Mouse (Mus musculus) adrenal gland, adult 2 months (tissue): ENCODE data around the gene Aoah. TPM values are rescaled to one million over a fixed set of nuclear protein-coding genes. Genes with fewer than 3 reads are reported as not detected.

Experiments used
- DNase-seq: peaks from one replicate; pipeline ENCODE4 v3.0.0; 2021
- long read RNA-seq: library from polyadenylated mRNA; stranded (forward); transcript quantifications from one replicate; pipeline ENCODE4 v2.0.0, GENCODE M21; 2021
- polyA plus RNA-seq: library from polyadenylated mRNA; depleted of rRNA; stranded (reverse); fragments of >200 nt; gene quantifications from 2 replicates; pipeline ENCODE4 v1.2.3, GENCODE M21; 2012; rRNA removed
- total RNA-seq, 2 experiments: library from RNA; stranded (reverse); gene quantifications; 2 replicates each; pipeline ENCODE4 v1.2.3; 2021

Aoah gene
- total RNA-seq, result 1 to 10 TPM; 1.1 to 1.6 TPM
- polyA plus RNA-seq, result 0.22 and 0.34 TPM in 2 replicates
- long read RNA-seq, result 0 reads

DNA sequence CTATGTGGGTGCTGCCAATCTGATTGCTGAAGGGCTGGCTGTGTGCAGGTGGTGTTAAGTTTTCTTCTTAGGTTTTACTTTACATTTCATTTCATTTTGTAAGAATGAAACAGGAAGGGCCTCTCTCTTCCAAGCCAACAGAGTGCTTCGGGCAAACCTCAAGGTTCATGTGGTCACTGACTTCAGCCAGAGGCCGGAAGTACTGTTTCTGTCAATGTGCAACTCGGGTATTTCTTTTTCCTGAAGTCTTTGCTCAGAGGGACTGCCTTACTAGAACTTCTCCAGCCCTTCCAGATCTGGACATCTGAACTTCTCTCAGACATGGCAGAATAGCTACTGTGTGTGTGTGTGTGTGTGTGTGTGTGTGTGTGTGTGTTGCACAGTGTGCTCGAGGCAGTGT lies at the start of gene Aoah:
Gene Aoah (plus strand): TSS at position 213 of the 400 bp plus-strand sequence.
- DNase-seq, result no peak

DNA sequence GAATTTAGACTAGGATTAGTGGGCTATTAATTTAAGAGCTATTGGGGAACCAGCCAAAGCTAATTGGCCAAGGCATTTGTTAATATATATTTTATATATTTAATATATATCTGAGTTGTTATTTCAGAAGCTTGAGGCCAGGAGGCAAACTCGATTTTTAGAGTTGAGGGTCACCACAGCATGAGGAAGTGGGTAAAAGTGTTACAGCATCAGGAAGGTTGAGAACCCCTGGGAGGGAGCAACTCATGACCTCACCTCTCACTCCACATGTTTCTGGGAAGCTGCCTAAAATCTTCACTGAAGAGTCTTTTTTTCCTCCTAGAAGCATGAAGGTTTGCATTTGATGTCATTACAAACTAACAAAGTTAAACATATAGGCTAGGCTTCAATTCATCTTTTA lies 39.1 kb upstream of the Aoah start:
- no peak for DNase-seq

DNA sequence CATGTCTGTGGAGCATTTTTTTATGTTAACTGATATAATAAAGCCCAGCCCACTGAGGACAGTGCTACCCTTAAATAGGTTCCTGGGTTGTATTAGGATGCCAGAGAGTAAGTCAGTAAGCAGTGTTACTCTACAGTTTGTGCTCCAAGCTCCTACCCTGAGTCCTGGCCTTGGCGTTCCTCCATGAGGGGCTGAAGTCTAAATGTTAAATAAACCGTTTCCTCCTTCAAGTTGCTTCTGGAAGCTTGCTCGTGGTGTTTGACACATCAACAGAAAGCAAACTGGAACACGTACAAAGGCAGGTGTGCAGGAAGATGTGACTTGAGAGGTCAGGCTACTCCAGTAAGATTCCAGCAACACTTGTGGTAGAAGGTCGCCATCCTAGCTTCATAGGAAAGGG lies 10.3 kb upstream of the Aoah start:
- no peak for DNase-seq

DNA sequence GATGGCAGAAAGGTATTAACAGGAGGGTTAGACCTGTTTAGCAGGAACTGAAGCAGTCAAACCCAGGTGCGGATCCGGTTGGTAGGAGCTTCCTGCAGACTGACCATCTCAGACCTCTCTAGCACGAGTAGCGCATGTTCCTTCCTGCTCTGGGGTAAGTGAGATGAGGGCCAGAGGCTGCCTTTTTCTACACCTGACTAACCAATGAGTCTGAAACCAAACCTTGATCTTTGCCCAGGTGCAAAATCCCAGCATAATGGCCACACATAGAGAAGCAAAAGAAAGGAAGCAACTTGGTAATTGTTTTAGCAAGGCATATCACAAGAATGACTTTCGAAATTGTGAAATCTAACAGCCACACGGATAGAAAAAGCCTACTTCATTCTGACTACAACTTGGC lies 9.9 kb upstream of the Aoah start:
- no peak for DNase-seq

DNA sequence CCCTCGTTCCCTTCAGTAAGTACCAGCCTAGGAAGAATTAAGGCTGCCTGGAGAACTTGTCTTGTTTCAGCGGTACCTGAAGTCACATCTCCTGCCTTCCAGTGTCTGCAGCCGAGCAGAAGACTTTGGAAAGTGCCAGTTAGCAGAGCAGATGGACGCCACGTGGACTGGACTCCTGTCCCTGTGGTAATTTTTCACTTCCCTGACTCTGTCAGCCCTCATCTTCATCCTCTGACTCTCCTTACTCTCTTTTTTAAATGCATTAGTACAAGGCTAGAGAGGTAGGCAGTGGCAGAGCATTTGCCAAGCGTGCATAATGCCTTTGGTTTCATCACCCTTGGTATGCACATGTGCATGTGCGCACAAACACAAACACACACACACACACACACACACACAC lies 8.0 kb upstream of the Aoah start:
- DNase-seq, result no peak

DNA sequence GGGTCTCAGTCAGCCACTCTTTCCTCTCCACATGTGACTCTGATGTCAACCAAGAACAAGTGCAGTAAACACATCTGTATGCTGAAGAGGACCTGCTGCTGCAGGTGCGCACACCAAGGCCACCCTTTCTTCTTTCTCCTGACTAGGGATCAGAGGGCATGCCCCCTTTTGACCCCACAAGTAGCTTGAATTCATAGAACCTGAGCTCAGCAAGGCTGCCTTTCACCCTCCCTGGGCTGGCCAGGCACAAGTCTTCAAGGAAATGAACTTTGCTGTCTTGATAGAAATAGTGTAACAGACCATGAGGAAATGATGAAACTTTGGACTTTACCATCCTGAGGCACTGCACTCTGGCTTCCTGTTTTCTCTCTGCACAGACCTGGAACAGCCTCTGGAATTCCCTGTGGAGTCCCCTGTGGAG lies 7.1 kb upstream of the Aoah start:
- DNase-seq, result no peak

DNA sequence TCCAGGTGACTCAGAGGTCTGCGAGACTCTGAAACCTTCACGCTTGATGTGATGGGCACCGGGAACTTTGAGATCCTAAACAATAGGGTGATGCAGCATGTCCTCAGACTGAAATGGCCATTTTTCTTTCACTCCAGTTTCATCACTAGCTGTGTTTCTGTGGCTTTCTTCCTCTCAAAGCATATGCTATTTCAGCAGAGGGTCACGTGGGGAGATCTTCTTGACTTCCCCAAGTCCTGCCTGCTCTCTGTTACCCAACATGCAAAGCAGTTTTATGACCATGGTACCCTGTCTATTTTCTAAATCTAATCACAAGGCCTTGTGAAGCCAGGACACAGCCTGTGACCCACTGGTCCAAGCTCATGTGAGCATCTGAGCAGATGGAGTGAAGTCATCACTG lies 6.0 kb upstream of the Aoah start:
- DNase-seq, result no peak

DNA sequence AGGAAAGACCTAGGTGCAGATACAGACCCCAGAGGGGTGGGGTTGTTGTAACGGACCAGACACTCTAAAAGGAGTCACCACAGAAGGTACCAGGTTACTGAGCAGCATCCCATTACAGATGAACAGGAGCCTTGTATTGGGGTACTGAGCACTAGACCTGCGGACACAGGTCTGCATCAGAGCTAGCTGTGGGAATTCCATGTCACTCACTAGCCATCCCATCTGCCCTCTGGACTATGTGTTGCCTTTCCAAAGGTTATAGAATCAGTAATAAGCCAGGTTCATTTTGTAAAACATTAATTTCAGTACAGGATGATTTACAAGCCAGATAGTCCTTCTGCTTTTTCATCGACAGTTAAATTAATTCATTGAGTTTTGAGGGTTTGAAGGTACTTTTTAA lies 2.7 kb downstream of the Aoah start:
- no peak for DNase-seq

DNA sequence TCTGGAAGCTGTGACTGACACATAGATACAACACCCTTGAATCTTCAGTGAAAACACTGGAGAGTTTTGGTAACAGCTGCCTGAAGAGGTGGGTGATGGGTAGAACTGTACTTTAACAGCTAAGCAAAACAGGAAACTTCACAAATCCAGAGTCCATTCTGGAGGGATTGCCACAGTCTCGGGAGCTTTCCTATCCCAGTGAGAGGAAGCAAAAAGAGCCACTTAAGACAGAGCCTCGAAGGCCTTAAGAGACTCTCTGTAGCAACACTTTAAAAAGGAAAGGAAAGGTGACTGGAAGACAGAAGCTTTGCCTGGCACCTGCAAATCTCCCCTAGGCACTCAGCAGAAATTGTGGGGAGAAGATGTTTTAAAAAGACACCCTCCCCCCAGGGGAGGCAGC lies 4.6 kb downstream of the Aoah start:
- DNase-seq, result no peak

DNA sequence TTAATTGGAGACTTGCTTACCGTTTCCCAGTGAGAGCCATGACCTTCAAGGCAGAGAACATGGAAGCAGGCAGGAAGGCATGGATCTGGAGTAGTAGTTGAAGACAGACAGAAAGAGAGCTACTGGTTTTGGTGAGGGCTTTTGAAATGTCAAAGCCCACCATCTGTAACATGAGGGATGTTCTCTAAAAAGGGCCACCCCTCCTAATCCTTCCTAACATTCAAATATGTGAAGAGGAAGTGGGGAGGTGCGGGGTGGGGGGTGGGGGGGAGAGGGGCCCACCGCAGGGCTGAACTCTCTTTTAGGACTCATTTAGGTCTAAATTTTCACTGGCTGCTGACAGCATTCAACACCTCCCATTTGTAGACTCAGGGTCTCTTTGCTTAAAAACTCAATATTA lies 5.9 kb downstream of the Aoah start:
- DNase-seq, result no peak

DNA sequence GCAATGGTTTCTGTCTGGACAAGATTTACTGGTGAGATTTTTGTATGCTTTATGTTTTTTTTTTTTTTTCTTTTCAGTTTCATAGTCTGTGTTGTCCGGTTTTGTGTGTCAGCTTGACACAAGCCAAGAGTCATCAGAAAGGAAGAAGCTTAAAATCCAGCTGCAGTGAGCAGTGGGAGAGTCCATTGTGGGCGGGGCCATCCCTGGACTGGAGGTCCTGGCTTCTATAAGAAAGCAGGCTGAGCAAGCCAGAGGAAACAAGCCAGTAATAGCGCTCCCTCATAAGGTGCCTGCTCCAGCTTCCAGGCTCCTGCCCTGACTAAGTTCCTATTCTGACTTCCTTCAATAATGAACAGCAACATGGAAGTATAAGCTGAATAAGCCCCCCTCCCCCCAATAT lies 6.7 kb downstream of the Aoah start:
- no peak for DNase-seq

DNA sequence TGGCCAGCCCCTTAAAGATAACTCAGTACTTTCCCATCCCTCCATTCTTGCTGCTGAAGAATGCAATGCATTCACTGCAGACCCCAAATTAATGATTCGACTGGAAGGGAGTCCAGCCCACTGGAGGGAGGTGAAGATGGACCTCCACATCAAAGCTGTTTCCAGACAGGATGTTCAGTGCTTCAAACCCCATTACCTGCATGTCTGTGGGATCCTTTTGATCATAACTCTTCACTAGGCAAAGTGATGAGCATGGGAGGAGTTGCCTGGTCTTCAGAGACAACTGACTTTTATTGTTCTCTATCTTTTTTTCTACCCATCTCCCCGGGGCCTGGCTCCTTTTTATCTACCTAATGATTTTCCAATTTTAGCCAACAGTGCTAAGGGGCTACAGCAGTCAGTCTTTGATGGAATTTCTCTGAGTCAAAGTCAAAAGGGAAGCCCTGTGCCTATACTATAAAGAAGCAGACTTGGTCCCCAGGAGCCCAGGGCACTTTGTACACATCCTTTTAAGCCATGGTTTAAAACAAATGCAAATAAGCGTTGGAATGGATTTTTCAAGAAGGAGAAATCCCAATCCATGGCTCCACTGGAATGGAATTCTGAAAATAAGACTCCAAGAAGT lies 18.0 kb downstream of the Aoah start:
- no peak for DNase-seq

DNA sequence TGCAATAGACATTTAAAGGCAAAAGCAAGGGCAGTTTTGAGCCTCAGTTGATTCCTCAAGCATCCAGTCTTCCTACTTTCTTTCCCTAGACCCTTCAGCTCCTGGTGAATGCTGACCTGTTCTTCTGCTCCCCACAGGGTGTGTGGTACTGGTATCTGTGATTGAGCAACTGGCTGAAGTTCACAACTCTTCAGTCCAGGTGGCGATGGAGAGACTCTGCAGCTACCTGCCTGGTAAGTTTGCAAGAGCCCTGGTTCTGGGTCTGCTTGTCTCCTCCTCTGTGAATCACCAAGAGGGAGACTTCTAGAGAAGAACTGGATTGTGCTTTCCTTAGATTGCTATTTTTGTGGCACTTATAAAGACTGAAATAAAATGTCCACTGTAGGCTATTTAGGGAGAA lies 22.5 kb downstream of the Aoah start:
- DNase-seq, result no peak

DNA sequence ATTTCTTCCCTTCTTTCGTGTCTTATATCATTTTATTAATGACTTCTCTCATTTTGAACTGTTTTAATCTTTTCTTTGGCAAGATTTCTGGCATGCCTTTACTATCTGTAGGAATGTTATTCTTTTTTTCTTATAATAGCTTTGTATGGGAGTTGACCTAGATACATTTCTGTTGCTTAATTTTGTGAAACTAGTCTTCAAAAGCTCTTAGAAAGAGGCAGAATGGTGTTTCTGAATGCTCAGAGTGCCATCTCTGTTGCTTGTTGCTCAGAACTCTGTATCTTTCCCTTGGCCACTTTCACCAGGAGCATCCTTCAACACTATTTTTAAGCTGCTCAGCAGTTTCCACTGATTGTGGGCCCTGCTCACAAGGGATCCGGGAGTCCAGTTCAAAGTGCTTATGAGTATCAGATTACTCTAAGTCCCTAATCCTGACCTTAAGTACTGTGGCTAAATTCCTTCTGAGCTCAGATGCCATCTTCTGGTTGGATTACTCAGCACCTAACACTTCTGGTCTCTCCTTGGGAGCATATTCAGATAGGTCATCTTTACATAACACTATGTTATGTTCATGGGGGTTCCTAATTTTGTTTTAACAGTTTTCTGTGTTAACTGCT lies 26.9 kb downstream of the Aoah start:
- no peak for DNase-seq

DNA sequence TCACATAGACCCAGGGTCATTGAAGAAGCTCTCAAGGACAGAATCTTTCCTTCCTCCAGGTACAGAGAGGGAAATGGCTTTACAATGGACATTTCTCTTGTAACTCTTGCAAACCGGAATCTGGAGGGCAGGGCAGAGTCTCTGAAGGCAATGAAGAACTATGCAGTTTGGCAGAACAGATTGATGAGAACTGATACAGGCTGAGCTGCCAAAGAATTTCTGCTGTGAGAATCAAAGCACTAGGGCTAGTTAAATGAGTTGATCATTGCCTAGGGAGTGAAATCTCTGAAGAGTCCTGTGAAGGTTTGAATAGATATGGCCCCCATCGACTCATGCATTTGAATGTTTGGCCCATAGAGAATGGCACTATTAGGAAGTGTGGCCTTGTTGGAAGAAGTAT lies 34.8 kb downstream of the Aoah start:
- no peak for DNase-seq

DNA sequence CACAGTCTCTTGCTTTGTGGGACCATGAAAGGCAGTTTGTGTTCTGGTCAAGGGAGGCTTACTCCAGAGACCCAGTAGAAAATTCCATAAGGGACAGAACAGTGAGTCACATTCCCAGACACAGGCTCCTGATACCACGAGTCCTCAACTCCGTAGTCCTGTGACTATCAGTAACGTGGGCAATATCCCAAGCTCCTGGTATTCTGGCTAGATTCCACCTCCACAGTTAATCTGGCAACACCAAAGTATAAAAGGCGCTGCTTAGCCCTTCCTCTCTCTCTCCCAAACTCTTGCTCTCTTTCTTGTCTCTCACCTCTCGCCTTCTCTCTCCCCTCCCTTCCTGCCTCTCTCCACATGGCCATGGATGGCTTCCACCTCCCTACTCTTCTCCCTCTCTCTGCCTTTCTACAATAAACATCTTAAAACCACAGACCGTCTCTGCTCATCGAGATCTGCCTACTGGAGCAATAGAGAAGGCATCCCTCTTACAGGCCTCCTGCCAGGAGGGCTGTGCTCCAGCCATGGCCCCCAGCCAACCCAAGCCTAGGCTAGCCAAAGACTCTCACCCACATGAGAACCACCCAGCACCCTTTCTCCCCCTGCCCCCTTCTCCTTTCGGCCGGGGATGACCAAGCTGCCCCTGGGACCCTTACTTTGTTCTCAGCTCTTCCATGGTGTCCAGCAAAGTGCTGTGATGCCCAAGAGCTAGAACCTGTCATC lies 35.4 kb downstream of the Aoah start:
- DNase-seq, result peak; percentile 11

DNA sequence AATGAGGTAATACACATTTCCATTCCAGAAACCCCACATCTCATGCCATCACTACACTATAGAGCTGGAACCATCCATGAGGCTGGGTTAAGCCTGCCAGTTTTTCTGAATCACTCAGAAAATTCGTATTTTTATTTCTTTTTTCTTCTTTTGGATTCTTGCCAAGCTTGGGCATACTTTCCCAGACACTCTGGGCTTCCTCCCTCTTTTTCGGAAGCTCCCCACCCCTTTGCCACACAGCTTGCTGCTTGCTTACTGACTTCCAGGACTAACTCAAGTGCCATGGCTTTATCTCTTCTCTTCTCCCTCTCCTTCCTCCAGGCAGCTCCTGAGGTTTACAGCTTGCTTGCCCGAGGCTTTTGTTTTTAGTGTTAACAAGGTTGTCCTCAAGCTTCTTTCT lies 62.0 kb downstream of the Aoah start:
- DNase-seq, result no peak

DNA sequence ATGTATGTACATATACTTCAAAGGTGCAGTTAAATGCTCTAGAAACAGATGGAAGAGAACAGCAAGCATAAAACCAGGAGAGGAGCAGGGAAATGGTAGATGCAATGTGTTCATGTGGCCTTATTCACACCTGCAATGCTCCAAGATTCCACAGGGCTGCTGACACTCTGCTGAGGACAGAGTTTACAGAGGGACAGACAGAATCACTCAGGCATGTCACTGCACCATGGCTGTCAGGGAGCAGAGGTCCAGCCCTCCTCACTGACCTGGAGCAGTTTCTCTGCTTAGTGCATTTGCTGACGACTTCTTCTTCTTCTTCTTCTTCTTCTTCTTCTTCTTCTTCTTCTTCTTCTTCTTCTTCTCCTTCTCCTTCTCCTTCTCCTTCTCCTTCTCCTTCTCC lies 105.5 kb downstream of the Aoah start:
- no peak for DNase-seq

DNA sequence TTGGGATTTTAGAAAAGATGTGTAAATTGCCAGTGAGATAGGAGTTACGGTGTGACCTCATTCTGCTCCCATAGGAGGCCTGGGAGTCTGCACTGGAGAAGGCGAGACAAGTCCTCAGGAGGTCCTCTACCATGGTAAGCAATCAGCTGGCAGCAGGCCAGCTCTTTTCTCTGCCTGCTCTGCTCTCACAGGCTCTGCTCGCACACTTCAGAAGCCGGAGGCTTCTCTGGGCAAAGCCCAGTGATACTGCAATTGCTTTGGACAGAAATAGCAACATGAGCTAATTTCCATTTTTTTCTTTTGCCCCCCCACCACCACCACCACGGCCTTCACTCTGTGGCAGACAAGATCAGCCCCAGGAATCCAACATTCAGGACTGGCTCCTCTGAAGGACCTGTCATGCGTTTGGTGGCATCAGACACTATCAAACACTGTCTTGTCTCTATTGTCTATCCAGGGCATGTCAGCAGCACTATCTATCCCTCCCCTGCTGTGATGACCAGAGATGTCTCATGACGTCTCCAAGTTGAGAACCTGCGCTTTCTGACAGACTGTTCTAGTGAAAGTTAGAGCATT lies 106.6 kb downstream of the Aoah start:
- peak; percentile 10 for DNase-seq

DNA sequence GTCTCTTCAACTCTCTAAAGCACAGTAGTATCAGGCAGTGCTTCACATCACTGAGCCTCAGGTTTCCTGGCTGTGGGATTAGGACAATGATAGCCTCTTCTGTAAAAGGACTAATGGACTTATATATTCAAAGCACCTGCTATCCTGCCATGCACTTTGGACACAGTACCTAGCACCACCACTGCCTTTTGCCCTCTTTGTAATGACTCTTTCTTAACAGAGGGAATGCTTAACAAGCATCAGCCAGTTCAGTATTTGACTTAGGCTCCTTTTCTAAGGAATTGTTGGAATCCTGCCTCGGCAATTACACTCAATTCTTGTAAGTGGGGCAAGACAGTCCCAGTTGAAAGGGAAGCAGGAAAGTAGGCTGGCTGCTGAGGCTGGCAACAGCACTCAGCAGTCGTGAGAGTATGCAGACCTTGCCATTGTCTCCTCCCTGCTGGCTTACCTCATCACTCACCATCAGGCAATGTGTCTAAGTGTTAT lies 107.1 kb downstream of the Aoah start:
- no peak for DNase-seq

DNA sequence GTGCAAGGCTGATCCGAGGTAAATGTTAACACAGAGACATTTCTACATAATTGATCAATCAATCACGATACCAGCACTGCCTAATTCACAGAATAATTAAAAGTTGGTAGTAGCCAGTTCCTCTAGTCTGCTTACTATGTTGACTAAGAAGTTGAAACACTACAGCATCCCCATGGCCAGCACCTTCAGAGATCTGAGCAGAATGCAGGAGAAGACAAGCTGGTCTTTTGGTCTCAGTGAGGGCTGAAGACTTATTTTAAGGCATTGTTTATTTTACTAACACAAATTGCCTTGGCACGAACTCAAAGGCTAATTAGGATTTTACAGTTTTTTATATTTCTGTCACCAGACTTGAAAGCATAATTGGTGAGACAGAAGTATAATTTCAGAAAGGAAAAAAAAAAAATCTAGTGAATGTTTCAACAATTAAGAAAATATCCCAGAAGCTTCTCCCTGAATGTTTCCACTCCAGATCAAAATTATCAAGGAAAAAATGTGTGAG lies 107.8 kb downstream of the Aoah start:
- no peak for DNase-seq

DNA sequence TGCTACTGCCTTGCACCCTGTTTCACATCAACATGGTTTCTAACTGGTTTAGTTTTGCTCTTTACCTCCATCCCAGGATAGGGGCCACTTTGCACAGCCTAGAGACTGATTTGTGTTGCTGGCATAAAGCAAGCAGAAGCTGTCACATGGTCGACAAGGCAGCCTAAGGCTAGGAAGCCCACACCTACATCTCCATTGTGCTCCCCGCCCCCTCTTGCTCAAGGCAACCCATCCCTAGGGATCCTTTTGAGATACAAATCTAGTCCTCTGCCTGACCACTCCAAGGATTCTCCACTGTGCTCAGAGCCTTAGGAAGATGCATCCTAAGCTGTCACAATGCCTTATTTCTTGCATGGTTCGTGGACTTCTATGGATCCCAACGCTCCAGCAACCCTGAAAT lies 110.2 kb downstream of the Aoah start:
- DNase-seq, result no peak

DNA sequence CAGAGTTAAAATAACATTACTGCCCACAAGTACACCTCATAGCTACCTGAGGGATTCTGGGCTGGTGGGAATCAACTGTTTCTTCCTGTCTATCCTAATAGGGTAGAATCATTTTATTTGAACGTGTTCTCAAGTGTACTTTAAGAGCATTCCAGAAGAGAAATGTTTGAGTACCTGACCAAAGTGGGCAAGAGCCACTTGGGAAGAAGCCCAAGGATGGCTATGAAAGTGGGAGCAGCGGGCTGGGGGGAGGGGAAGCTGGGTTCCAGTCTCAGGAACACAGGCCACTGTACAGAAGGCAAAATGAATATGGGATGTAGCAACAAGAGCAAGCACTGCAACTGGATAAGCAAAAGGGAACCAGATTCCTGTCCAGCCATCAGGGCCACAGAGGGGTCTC lies 111.3 kb downstream of the Aoah start:
- no peak for DNase-seq
